Mouse (Mus musculus) layer of hippocampus, adult 2 months (tissue): ENCODE results near the gene Rsbn1. TPM values are rescaled to one million over a fixed set of nuclear protein-coding genes. Genes with fewer than 3 reads are reported as not detected.

Source experiments
- DNase-seq, 2 experiments: peaks; one replicate each; pipeline ENCODE4 v3.0.0; 2022; ENCODE audit warnings: low spot score in 2 of 2
- H3K27ac ChIP-seq: fragments of 200-600 bp; 2 replicates; pipeline ENCODE4 v1.8.1; 2022
- H3K4me3 ChIP-seq: fragments of 200-600 bp; 2 replicates; pipeline ENCODE4 v1.8.1; 2022; ENCODE audit warnings: mild to moderate bottlenecking
- CTCF ChIP-seq: fragments of 200-600 bp; conservative IDR thresholded peaks from 2 replicates; pipeline ENCODE4 v1.8.1; 2022; ENCODE audit warnings: antibody characterized with exemption, mild to moderate bottlenecking, moderate library complexity
- total RNA-seq, 2 experiments: library from RNA; stranded (reverse); gene quantifications; 2 replicates each; pipeline ENCODE4 v1.2.3; 2021

Gene Rsbn1
- total RNA-seq, 2 experiments from 2014 or later, result 21.1 to 22.0 TPM

- peak overlapping the region; percentile 98 for H3K27ac ChIP-seq
- DNase-seq, result peak; percentile 39 to 63
- H3K4me3 ChIP-seq, result peak overlapping the region; percentile 97
- no peak for TF ChIP-seq CTCF
These were observed 54.8 kb downstream of the Rsbn1 start for GRCm38 (mm10) chr3:103968701-103969100.

GRCm38 (mm10) chr3:103971157-103971556 lies 57.2 kb downstream of the Rsbn1 start:
- no peak for TF ChIP-seq CTCF
- DNase-seq, result no peak
- Histone ChIP-seq H3K27ac (no peak overlapping the region), H3K4me3 (no peak overlapping the region)

DNA sequence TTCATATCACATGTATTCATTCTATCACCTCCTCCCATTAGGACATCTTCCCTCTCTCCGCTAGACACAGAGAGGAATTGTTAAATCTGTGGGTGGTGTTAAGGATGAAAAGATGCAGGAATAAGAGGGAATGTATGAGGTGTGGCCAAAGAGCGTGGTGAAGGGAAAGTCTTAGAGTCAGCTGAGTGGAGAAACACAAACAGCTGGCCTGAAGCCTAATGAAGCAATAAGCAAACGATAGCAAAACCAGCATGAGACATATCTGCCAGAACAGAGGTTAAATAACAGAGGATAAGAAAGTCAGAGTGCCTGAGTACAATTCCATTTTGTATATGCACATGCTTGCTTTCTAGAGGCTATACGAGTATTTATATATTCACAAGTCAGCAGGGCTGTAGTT lies 70.6 kb downstream of the Rsbn1 start:
- no peak overlapping the region for H3K27ac ChIP-seq
- no peak for DNase-seq
- no peak for TF ChIP-seq CTCF
- no peak overlapping the region for H3K4me3 ChIP-seq

- Histone ChIP-seq H3K4me3 (no peak overlapping the region), H3K27ac (no peak overlapping the region)
- no peak for TF ChIP-seq CTCF
- no peak for DNase-seq
These were observed 71.3 kb downstream of the Rsbn1 start for GRCm38 (mm10) chr3:103985194-103985593.

GRCm38 (mm10) chr3:103987831-103988432 lies 74.0 kb downstream of the Rsbn1 start:
- no peak overlapping the region for H3K4me3 ChIP-seq
- DNase-seq, result no peak
- H3K27ac ChIP-seq, result no peak overlapping the region
- no peak for TF ChIP-seq CTCF

- no peak for DNase-seq
- no peak for TF ChIP-seq CTCF
- Histone ChIP-seq H3K27ac (no peak overlapping the region), H3K4me3 (no peak overlapping the region)
These were observed 75.4 kb downstream of the Rsbn1 start for GRCm38 (mm10) chr3:103989352-103989751.

GRCm38 (mm10) chr3:103991271-103991670 lies 77.4 kb downstream of the Rsbn1 start:
- no peak for TF ChIP-seq CTCF

GRCm38 (mm10) chr3:103998724-103999123 lies 84.8 kb downstream of the Rsbn1 start:
- no peak for DNase-seq
- Histone ChIP-seq H3K27ac (no peak overlapping the region), H3K4me3 (no peak overlapping the region)
- no peak for TF ChIP-seq CTCF

More at GRCm38 (mm10) chr3:103991271-103991670, 77.4 kb downstream of the Rsbn1 start:
- Histone ChIP-seq H3K27ac (no peak overlapping the region), H3K4me3 (no peak overlapping the region)
- no peak for DNase-seq

DNA sequence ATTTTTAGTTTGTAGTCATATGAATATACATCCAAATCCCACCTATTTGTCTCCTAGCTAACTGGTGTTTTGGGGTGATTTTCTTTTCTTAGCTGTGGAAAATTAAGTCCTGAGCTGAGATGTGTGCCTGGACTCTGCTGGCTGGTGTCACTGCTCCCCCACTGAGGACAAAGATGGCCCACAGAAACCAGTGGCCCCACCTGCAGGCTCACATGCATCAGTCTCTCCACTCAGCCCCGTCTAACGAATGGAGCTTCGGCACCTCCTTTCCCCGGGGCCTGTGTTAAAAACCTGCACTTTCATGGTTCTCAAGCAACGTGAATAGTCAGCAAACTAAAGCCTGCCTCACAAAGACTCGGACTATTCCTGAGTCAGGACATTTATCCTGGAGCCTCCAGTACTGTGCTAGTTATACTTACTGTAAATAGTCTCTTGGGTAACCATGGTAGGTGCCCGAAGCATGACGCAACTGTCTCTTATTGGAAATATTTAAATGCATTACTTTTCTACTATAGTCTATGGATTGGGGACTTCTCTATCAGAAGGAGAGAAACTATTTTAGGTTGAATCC lies 93.1 kb downstream of the Rsbn1 start:
- TF ChIP-seq CTCF, result no peak
- Histone ChIP-seq H3K4me3 (no peak overlapping the region), H3K27ac (peak overlapping the region; percentile 12; the same call in 1 of the 2 replicates)
- DNase-seq, result no peak

GRCm38 (mm10) chr3:104007479-104007878 lies 93.6 kb downstream of the Rsbn1 start:
- DNase-seq, result peak in 1 of 2 experiments; percentile 47
- H3K4me3 ChIP-seq, result no peak overlapping the region
- peak overlapping the region; percentile 12; the same call in 1 of the 2 replicates for H3K27ac ChIP-seq
- TF ChIP-seq CTCF, result peak; percentile 29

GRCm38 (mm10) chr3:104009924-104010662 lies 96.2 kb downstream of the Rsbn1 start:
- peak; percentile 43 for TF ChIP-seq CTCF
- H3K4me3 ChIP-seq, result no peak overlapping the region
- DNase-seq, result no peak
- no peak overlapping the region for H3K27ac ChIP-seq

DNA sequence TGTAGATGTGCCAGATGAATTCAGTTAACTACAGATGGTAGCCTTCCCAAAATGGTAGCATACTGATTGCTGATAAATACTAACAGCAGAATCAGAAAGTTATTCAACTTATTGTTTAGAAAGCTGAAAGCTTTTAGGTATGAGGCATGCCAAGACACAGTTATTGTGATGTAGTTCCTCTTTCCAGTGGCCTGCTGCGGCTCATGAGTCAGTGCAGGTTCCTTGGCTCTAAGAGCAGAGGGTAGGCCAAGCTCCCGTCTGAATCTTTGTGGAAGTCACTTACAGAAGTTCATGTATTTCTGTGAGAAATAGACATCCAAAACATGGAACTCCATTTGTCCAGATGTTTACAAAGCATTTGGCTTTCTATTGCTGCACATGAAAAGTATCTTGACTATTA lies 98.1 kb downstream of the Rsbn1 start:
- no peak overlapping the region for H3K27ac ChIP-seq
- no peak for TF ChIP-seq CTCF
- no peak overlapping the region for H3K4me3 ChIP-seq
- DNase-seq, result no peak

Other genes starting within 250 kb of the Rsbn1 start
- gene Olfml3, start 176.1 kb upstream of the Rsbn1 start, total RNA-seq, result 10 to 100 TPM; 13.6 to 14.2 TPM
- not detected for gene Gm10964, start 174.8 kb upstream of the Rsbn1 start, total RNA-seq
- 100 to 1,000 TPM; 128 to 134 TPM for gene Hipk1, start 122.6 kb upstream of the Rsbn1 start, total RNA-seq
- gene Dclre1b, start 104.7 kb upstream of the Rsbn1 start, total RNA-seq, result 1 to 10 TPM; 9.8 to 10.0 TPM
- gene Ap4b1, start 104.6 kb upstream of the Rsbn1 start, total RNA-seq, result 10 to 100 TPM; 12.7 to 13.3 TPM
- under 1 TPM; 0.27 to 0.31 TPM for gene Gm43064, start 104.5 kb upstream of the Rsbn1 start, total RNA-seq
- gene Bcl2l15, start 81.5 kb upstream of the Rsbn1 start, total RNA-seq, result 1 to 10 TPM; 1.5 to 2.0 TPM
- 1 to 10 TPM in 1 of 2 experiments, under 1 TPM in 1; 0.88 to 2.0 TPM for gene Ptpn22, start 54.3 kb upstream of the Rsbn1 start, total RNA-seq
- gene Phtf1, start 54.0 kb downstream of the Rsbn1 start, total RNA-seq, result 10 to 100 TPM; 42.2 to 43.2 TPM